Mouse (Mus musculus): ENCODE data around the gene Zfp217.

- TF ChIP-seq POLR2A (IDR thresholded peaks at IDR 0.05; ENCODE audit: control insufficient read depth, low read depth, low read length) (no peak), CTCF (IDR thresholded peaks at IDR 0.05; ENCODE audit: control insufficient read depth, insufficient read depth, insufficient replicate concordance, low read depth, low read length) (no peak)
These were observed 44.8 kb upstream of the Zfp217 start for GRCm38 (mm10) chr2:170192731-170193149.

Measured in testis, adult 2 months (tissue).